Mouse (Mus musculus): ENCODE results near the gene Bola3. TPM values are rescaled to one million over a fixed set of nuclear protein-coding genes. Genes with fewer than 3 reads are reported as not detected.

The Bola3 gene
- polyA plus RNA-seq, 1 experiment from 2014 or later = 60.3 TPM

GRCm38 (mm10) chr6:83404571-83404970 lies 55.6 kb downstream of the Bola3 start:
- Histone ChIP-seq H3K4me3 (no peak overlapping the region), H3K4me1 (replicated peaks) (peaks cover 10% of the 10 kb centered on the region), H3K36me3 (peaks cover 35% of the 10 kb centered on the region), H3K9me3 (no peaks in the 10 kb centered on the region), H3K4me2 (no peak overlapping the region), H3K27ac (replicated peaks) (no peak overlapping the region), H3K27me3 (no peaks in the 10 kb centered on the region), H3K9ac (no peak overlapping the region)
- WGBS = 96% methylated on average over 13 of the region's 13 CpGs
- ATAC-seq (ENCODE audit: low FRiP score, low read depth) = no peak

GRCm38 (mm10) chr6:83405511-83406064 lies 56.6 kb downstream of the Bola3 start:
- WGBS = 88% methylated on average over 7 of the region's 7 CpGs
- Histone ChIP-seq H3K27ac (replicated peaks) (no peak overlapping the region), H3K27me3 (no peaks in the 10 kb centered on the region), H3K36me3 (peaks cover 35% of the 10 kb centered on the region), H3K4me2 (no peak overlapping the region), H3K9ac (no peak overlapping the region), H3K4me3 (no peak overlapping the region), H3K4me1 (replicated peaks) (peaks cover 19% of the 10 kb centered on the region), H3K9me3 (no peaks in the 10 kb centered on the region)
- ATAC-seq (ENCODE audit: low FRiP score, low read depth) = no peak

- ATAC-seq (ENCODE audit: low FRiP score, low read depth) = no peak
- H3K27me3 ChIP-seq = no peaks in the 10 kb centered on the region
- peaks cover 11% of the 10 kb centered on the region for H3K36me3 ChIP-seq
- peaks cover 48% of the 10 kb centered on the region for H3K4me1 ChIP-seq (replicated peaks)
- no peaks in the 10 kb centered on the region for H3K9me3 ChIP-seq
- no peak overlapping the region for H3K9ac ChIP-seq
- H3K27ac ChIP-seq (replicated peaks) = no peak overlapping the region
- H3K4me2 ChIP-seq = no peak overlapping the region
- WGBS = 82% methylated on average over 9 of the region's 9 CpGs
- no peak overlapping the region for H3K4me3 ChIP-seq
Measured at GRCm38 (mm10) chr6:83408510-83408909, 59.6 kb downstream of the Bola3 start.

Small RNA genes lying within 50 kb of the gene (microRNA-seq; reads per million reads assigned to microRNA genes)
- gene Mir6374 = not detected

Other genes starting within 250 kb of the Bola3 start
- 5.9 and 6.8 TPM in 2 replicates for gene Ccdc142, start 247.5 kb upstream of the Bola3 start, polyA plus RNA-seq (2015; fragmentation: Nextera tagmentation; extraction: Ambion mirVana)
- gene Gm42688, start 247.5 kb upstream of the Bola3 start, polyA plus RNA-seq (2015; fragmentation: Nextera tagmentation; extraction: Ambion mirVana) = 5.5 and 6.0 TPM in 2 replicates
- 113 and 124 TPM in 2 replicates for gene Mrpl53, start 240.1 kb upstream of the Bola3 start, polyA plus RNA-seq (2015; fragmentation: Nextera tagmentation; extraction: Ambion mirVana)
- gene Mogs, start 233.7 kb upstream of the Bola3 start, polyA plus RNA-seq (2015; fragmentation: Nextera tagmentation; extraction: Ambion mirVana) = 22.8 and 27.2 TPM in 2 replicates
- 155 and 161 TPM in 2 replicates for gene Wbp1, start 227.6 kb upstream of the Bola3 start, polyA plus RNA-seq (2015; fragmentation: Nextera tagmentation; extraction: Ambion mirVana)
- 13.8 and 16.3 TPM in 2 replicates for gene Ino80b, start 223.7 kb upstream of the Bola3 start, polyA plus RNA-seq (2015; fragmentation: Nextera tagmentation; extraction: Ambion mirVana)
- gene Rtkn, start 213.7 kb upstream of the Bola3 start, polyA plus RNA-seq (2015; fragmentation: Nextera tagmentation; extraction: Ambion mirVana) = 14.9 and 17.8 TPM in 2 replicates
- gene Wdr54, start 192.8 kb upstream of the Bola3 start, polyA plus RNA-seq (2015; fragmentation: Nextera tagmentation; extraction: Ambion mirVana) = 17.8 and 19.3 TPM in 2 replicates
- gene 1700003E16Rik, start 192.7 kb upstream of the Bola3 start, polyA plus RNA-seq (2015; fragmentation: Nextera tagmentation; extraction: Ambion mirVana) = 9.7 and 9.8 TPM in 2 replicates
- 148 and 160 TPM in 2 replicates for gene Dctn1, start 183.2 kb upstream of the Bola3 start, polyA plus RNA-seq (2015; fragmentation: Nextera tagmentation; extraction: Ambion mirVana)
- 2.2 and 2.8 TPM in 2 replicates for gene Slc4a5, start 129.3 kb upstream of the Bola3 start, polyA plus RNA-seq (2015; fragmentation: Nextera tagmentation; extraction: Ambion mirVana)
- gene Mthfd2, start 23.2 kb upstream of the Bola3 start, polyA plus RNA-seq (2015; fragmentation: Nextera tagmentation; extraction: Ambion mirVana) = 28.9 and 32.8 TPM in 2 replicates
- gene Mob1a, start 23.1 kb upstream of the Bola3 start, polyA plus RNA-seq (2015; fragmentation: Nextera tagmentation; extraction: Ambion mirVana) = 22.9 and 24.6 TPM in 2 replicates
- gene Tet3, start 109.9 kb downstream of the Bola3 start, polyA plus RNA-seq (2015; fragmentation: Nextera tagmentation; extraction: Ambion mirVana) = 57.7 and 70.9 TPM in 2 replicates
- gene Dguok, start 157.8 kb downstream of the Bola3 start, polyA plus RNA-seq (2015; fragmentation: Nextera tagmentation; extraction: Ambion mirVana) = 66.2 and 68.5 TPM in 2 replicates
- gene Actg2, start 187.1 kb downstream of the Bola3 start, polyA plus RNA-seq (2015; fragmentation: Nextera tagmentation; extraction: Ambion mirVana) = 3.3 and 3.6 TPM in 2 replicates
- 55.4 and 62.9 TPM in 2 replicates for gene Stambp, start 223.6 kb downstream of the Bola3 start, polyA plus RNA-seq (2015; fragmentation: Nextera tagmentation; extraction: Ambion mirVana)